Mouse (Mus musculus) spleen, adult 2 months (tissue): ENCODE results near the gene Insm1. TPM values are rescaled to one million over a fixed set of nuclear protein-coding genes. Genes with fewer than 3 reads are reported as not detected.

Source experiments
- DNase-seq, 2 experiments: peaks; one replicate each; pipeline versions ENCODE4 v3.0.0 to v3.0.0-alpha.2; 2012 to 2021; ENCODE audit warnings: low spot score in 2 of 2, low read depth in 1 of 2
- H3K27ac ChIP-seq: fragments of 200-500 bp; 2 replicates; pipeline ENCODE4 v1.5.1; 2012; ENCODE audit warnings: low read length, inconsistent platforms; ENCODE audit not compliant: insufficient read depth
- H3K27me3 ChIP-seq: fragments of 200-500 bp; 2 replicates; pipeline ENCODE4 v1.6.1; 2012; ENCODE audit warnings: mild to moderate bottlenecking, moderate library complexity, low read length, inconsistent platforms; ENCODE audit not compliant: control insufficient read depth, insufficient read depth
- H3K36me3 ChIP-seq: fragments of 200-500 bp; 2 replicates; pipeline ENCODE4 v1.6.1; 2012; ENCODE audit warnings: mild to moderate bottlenecking, low read length, inconsistent platforms; ENCODE audit not compliant: control insufficient read depth, insufficient read depth
- H3K4me1 ChIP-seq: fragments of 200-500 bp; 2 replicates; pipeline ENCODE4 v1.6.1; 2011; ENCODE audit warnings: inconsistent platforms; ENCODE audit not compliant: control insufficient read depth, insufficient read depth, insufficient read length
- H3K4me3 ChIP-seq: fragments of 200-500 bp; 2 replicates; pipeline ENCODE4 v1.5.1; 2011; ENCODE audit warnings: mild to moderate bottlenecking, inconsistent platforms; ENCODE audit not compliant: insufficient read depth, insufficient read length; ENCODE audit errors: extremely low read depth
- CTCF ChIP-seq: fragments of 200-500 bp; IDR thresholded peaks from 2 replicates; pipeline ENCODE4 v1.5.1; 2011; ENCODE audit warnings: mild to moderate bottlenecking, inconsistent platforms; ENCODE audit not compliant: insufficient read depth, insufficient read length, insufficient replicate concordance; ENCODE audit errors: extremely low read depth
- POLR2A ChIP-seq: fragments of 200-500 bp; IDR thresholded peaks from 2 replicates; pipeline ENCODE4 v1.6.1; 2011; ENCODE audit warnings: low read depth, low read length, inconsistent platforms
- WGBS: fragments of 180-500 bp; shearing (Covaris S2); methylation state at CpG from one replicate; pipeline ENCODE4 v1.1.7; 2018; 5-methylcytosine and 5-hydroxymethylcytosine counted together
- polyA plus RNA-seq: library from polyadenylated mRNA; depleted of rRNA; stranded (reverse); fragments of >200 nt; gene quantifications from 2 replicates; pipeline ENCODE4 v1.2.3, GENCODE M21; 2012

The Insm1 gene
- polyA plus RNA-seq, 1 experiment = 1.3 TPM

GRCm38 (mm10) chr2:146197947-146198346 is 23.8 kb upstream of the Insm1 start:
- H3K4me1 ChIP-seq = peaks cover 6% of the 10 kb centered on the region; the same call in 1 of the 2 replicates
- peak in 1 of 2 experiments; percentile 33 for DNase-seq
- 3% methylated on average over 7 of the region's 7 CpGs for WGBS
- H3K4me3 ChIP-seq = no peak overlapping the region
- no peaks in the 10 kb centered on the region for H3K36me3 ChIP-seq
- TF ChIP-seq CTCF (no peak), POLR2A (no peak)
- no peak overlapping the region for H3K27ac ChIP-seq
- no peaks in the 10 kb centered on the region for H3K27me3 ChIP-seq

- Histone ChIP-seq H3K27me3 (0 out of 2 replicates have a peak, but pooled peaks cover 1% of the 10 kb centered on the region), H3K4me3 (no peak overlapping the region), H3K4me1 (no peaks in the 10 kb centered on the region; the same call in 1 of the 2 replicates), H3K36me3 (no peaks in the 10 kb centered on the region), H3K27ac (no peak overlapping the region)
- 26% methylated on average over 4 of the region's 4 CpGs for WGBS
- DNase-seq = no peak
- no peak for TF ChIP-seq POLR2A
- TF ChIP-seq CTCF = no peak
Measured at GRCm38 (mm10) chr2:146210968-146211367, 10.8 kb upstream of the Insm1 start.

GRCm38 (mm10) chr2:146214715-146215114 is 7.0 kb upstream of the Insm1 start:
- Histone ChIP-seq H3K27me3 (peaks cover 17% of the 10 kb centered on the region), H3K4me1 (peaks cover 12% of the 10 kb centered on the region), H3K27ac (no peak overlapping the region), H3K4me3 (no peak overlapping the region), H3K36me3 (no peaks in the 10 kb centered on the region)
- 4% methylated on average over 9 of the region's 9 CpGs for WGBS
- DNase-seq = peak in 1 of 2 experiments; percentile 34
- peak; percentile 44; the same call in 1 of the 2 replicates for TF ChIP-seq CTCF
- TF ChIP-seq POLR2A = no peak

GRCm38 (mm10) chr2:146216111-146217064 is 5.3 kb upstream of the Insm1 start:
- H3K27ac ChIP-seq = no peak overlapping the region
- peaks cover 29% of the 10 kb centered on the region for H3K27me3 ChIP-seq
- no peak overlapping the region for H3K4me3 ChIP-seq
- 33% methylated on average over 14 of the region's 14 CpGs for WGBS
- H3K4me1 ChIP-seq = peaks cover 16% of the 10 kb centered on the region
- no peaks in the 10 kb centered on the region for H3K36me3 ChIP-seq
- DNase-seq = no peak
- TF ChIP-seq POLR2A (no peak), CTCF (no peak)

- Histone ChIP-seq H3K27ac (no peak overlapping the region), H3K27me3 (peaks cover 39% of the 10 kb centered on the region), H3K36me3 (no peaks in the 10 kb centered on the region), H3K4me1 (peaks cover 23% of the 10 kb centered on the region), H3K4me3 (no peak overlapping the region)
- 10% methylated on average over 16 of the region's 16 CpGs for WGBS
- no peak for DNase-seq
- no peak for TF ChIP-seq POLR2A
- TF ChIP-seq CTCF = no peak
Measured at GRCm38 (mm10) chr2:146217227-146217980, 4.3 kb upstream of the Insm1 start.

- H3K4me3 ChIP-seq = no peak overlapping the region
- H3K36me3 ChIP-seq = no peaks in the 10 kb centered on the region
- peaks cover 31% of the 10 kb centered on the region for H3K4me1 ChIP-seq
- H3K27me3 ChIP-seq = peaks cover 47% of the 10 kb centered on the region
- whole genome bisulfite sequencing = 16% methylated on average over 40 of the region's 40 CpGs
- TF ChIP-seq POLR2A (no peak), CTCF (no peak)
- no peak overlapping the region for H3K27ac ChIP-seq
- DNase-seq = no peak
Measured at GRCm38 (mm10) chr2:146218161-146218691, 3.5 kb upstream of the Insm1 start.
